Mouse (Mus musculus) intestine, postnatal 0 days (tissue): ENCODE data around the gene Evx2. TPM values are rescaled to one million over a fixed set of nuclear protein-coding genes. Genes with fewer than 3 reads are reported as not detected.

Source experiments
- ATAC-seq: fragments of 200-750 bp; cut with Nextera tagmentation; 2 replicates; pipeline ENCODE4 v1.8.0; 2017; ENCODE audit warnings: mild to moderate bottlenecking, moderate TSS enrichment, moderate library complexity
- H3K27ac ChIP-seq: fragments of 300-500 bp; sonication (generic); 2 replicates; pipeline ENCODE4 v1.5.1; 2014; ENCODE audit warnings: mild to moderate bottlenecking, low read depth, low read length, moderate library complexity
- H3K27me3 ChIP-seq: fragments of 300-500 bp; sonication (generic); replicated peaks from 2 replicates; pipeline ENCODE4 v1.6.1; 2014; ENCODE audit warnings: low read length, mixed read lengths; ENCODE audit not compliant: control insufficient read depth, insufficient read depth
- H3K36me3 ChIP-seq: fragments of 300-500 bp; sonication (generic); 2 replicates; pipeline ENCODE4 v1.6.1; 2014; ENCODE audit warnings: mild to moderate bottlenecking, moderate library complexity; ENCODE audit not compliant: control insufficient read depth, insufficient read depth
- H3K4me1 ChIP-seq: fragments of 300-500 bp; sonication (generic); replicated peaks from 2 replicates; pipeline ENCODE4 v1.6.1; 2014; ENCODE audit warnings: antibody characterized with exemption, low read length, mixed read lengths; ENCODE audit not compliant: control insufficient read depth, insufficient read depth
- H3K4me2 ChIP-seq: fragments of 300-500 bp; sonication (generic); replicated peaks from 2 replicates; pipeline ENCODE4 v1.6.1; 2014; ENCODE audit warnings: low read depth, mild to moderate bottlenecking, moderate library complexity
- H3K4me3 ChIP-seq: fragments of 300-500 bp; sonication (generic); 2 replicates; pipeline ENCODE4 v1.5.1; 2014; ENCODE audit warnings: low read depth, low read length
- H3K9ac ChIP-seq: fragments of 300-500 bp; sonication (generic); 2 replicates; pipeline ENCODE4 v1.6.1; 2014; ENCODE audit warnings: mild to moderate bottlenecking, low read depth, low read length
- H3K9me3 ChIP-seq: fragments of 300-500 bp; sonication (generic); 2 replicates; pipeline ENCODE4 v1.6.1; 2016; ENCODE audit warnings: mixed run types; ENCODE audit not compliant: control insufficient read depth
- CTCF ChIP-seq: sonication (generic); IDR thresholded peaks from 2 replicates; pipeline ENCODE4 v1.5.1; 2016; ENCODE audit warnings: low read depth, mild to moderate bottlenecking, control low read depth, antibody characterized with exemption, moderate library complexity
- WGBS: fragments of 180-500 bp; shearing (Covaris S2); extraction: QIAGEN DNeasy Blood & Tissue Kit; methylation state at CpG from one replicate; pipeline ENCODE4 v1.1.7; 2014; 5-methylcytosine and 5-hydroxymethylcytosine counted together
- polyA plus RNA-seq: library from polyadenylated mRNA; unstranded; fragments of >200 nt; fragmentation: Nextera tagmentation; extraction: Ambion mirVana; gene quantifications from 2 replicates; pipeline ENCODE4 v1.2.1, GENCODE M21; 2015

Evx2 gene
- polyA plus RNA-seq, 1 experiment from 2014 or later, result not detected

DNA sequence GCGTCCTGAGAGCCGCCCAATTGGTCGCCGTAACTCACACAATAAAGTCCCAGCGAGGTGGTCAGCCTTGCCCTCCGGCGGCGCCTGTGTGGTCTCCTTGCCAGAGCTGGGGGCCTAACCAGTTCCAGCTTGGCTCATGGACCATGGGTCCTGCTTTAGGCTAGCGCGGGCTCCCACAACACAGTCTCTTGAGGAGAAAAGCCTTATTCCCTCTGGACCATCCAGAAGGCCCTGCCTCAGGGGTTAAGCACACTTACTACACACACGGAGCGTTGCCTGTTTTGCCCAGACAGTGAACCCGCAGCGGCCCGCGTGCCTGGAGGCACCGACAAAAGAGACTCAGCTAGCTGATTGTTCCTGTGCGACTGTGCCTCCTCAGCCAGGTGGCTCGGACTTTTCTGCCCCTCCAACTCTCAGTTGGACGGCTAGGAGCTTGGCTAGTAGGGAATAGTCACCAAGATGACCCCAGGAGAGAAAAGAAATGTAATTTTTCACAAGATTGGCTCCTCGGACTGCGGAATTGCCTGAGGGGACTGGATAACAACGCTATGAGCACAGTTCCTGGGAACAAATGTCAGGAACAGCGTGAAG lies 14.6 kb upstream of the Evx2 start:
- Histone ChIP-seq H3K9ac (no peak overlapping the region), H3K27ac (no peak overlapping the region), H3K4me3 (no peak overlapping the region), H3K9me3 (no peaks in the 10 kb centered on the region), H3K4me1 (no peaks in the 10 kb centered on the region), H3K36me3 (no peaks in the 10 kb centered on the region), H3K4me2 (no peak overlapping the region), H3K27me3 (peaks cover 99% of the 10 kb centered on the region)
- TF ChIP-seq CTCF, result no peak
- no peak for ATAC-seq
- 5% methylated on average over 24 of the region's 24 CpGs for WGBS

DNA sequence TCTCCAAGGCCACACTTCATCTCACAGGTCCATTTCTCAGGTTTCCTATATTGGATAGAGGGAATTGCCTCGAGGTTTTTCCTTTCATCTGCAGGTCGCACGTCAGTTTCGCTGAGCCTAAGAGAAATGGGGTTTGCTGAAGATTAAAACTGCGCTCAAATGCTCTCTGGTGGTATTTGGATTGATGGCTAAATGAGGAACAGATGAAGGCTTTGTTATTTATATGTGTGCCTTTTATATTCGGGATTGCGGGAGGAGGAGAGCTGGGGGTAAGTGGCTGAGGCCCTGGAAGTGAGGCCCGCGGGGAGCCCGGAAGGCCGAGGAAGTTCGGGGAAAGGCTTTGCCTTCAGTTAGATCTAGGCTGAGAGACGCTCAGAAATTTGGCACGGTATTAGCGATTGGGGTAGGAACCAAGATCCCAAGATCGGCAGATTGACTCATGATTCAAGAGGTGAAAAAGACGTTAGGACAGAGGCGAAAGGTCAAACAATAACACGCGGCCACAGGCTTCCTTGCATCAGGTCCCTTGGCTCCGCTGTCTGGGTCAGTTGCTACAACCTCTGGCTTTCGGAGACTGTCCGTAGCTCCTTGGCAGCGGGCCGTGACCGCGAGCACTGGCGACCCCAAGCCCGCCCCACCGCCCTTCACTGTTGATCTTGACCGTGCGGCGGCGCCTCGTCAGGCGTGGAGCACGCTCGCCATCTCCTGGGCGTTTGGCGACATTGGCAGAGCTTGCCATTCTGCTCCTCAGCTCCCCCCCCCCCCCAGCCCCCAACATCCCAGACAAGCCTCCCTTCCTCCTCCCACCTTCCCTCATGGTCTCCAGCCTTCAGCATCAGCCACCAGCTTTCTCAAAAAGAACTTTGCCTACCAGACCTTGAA lies 13.4 kb upstream of the Evx2 start:
- Histone ChIP-seq H3K9ac (no peak overlapping the region), H3K4me2 (peak overlapping the region; percentile 58), H3K9me3 (no peaks in the 10 kb centered on the region), H3K4me1 (0 out of 2 replicates have a peak, but pooled peaks cover 3% of the 10 kb centered on the region), H3K27ac (no peak overlapping the region), H3K36me3 (no peaks in the 10 kb centered on the region), H3K4me3 (peak overlapping the region; percentile 38), H3K27me3 (peaks cover 99% of the 10 kb centered on the region)
- 6% methylated on average over 39 of the region's 40 CpGs for WGBS
- no peak for ATAC-seq
- TF ChIP-seq CTCF, result peak; percentile 86

DNA sequence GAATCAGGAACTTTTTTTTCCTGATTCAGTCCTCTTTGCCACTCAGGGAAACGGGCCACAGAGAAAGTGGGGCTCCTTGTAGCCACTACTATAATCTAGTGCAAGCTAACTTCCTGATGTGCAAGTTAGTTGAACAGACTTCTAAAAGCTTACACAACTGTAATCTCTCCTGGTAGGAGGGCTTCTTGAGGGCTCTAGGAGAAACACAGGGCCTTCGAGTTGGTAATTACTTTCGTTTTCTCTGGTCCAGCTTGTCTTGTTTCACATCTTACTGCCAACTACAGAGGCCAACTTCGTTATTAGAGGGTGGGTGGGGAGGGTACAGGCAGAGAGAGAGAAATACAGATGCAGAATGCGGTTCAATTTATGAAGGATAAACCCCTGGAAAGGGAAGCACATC lies 12.5 kb upstream of the Evx2 start:
- TF ChIP-seq CTCF, result no peak
- H3K4me1 ChIP-seq, result 0 out of 2 replicates have a peak, but pooled peaks cover 3% of the 10 kb centered on the region
- H3K36me3 ChIP-seq, result no peaks in the 10 kb centered on the region
- H3K9ac ChIP-seq, result no peak overlapping the region
- no peak overlapping the region for H3K27ac ChIP-seq
- H3K9me3 ChIP-seq, result no peaks in the 10 kb centered on the region
- peak overlapping the region; percentile 33 for H3K4me2 ChIP-seq
- peaks cover 99% of the 10 kb centered on the region for H3K27me3 ChIP-seq
- ATAC-seq, result no peak
- WGBS, result 13% methylated on average over 5 of the region's 5 CpGs
- peak overlapping the region; percentile 38; the same call in 1 of the 2 replicates for H3K4me3 ChIP-seq

GRCm38 (mm10) chr2:74670632-74671188 lies 11.4 kb upstream of the Evx2 start:
- no peak overlapping the region for H3K4me3 ChIP-seq
- TF ChIP-seq CTCF, result no peak
- no peak overlapping the region for H3K9ac ChIP-seq
- H3K4me1 ChIP-seq, result 0 out of 2 replicates have a peak, but pooled peaks cover 3% of the 10 kb centered on the region
- no peaks in the 10 kb centered on the region for H3K9me3 ChIP-seq
- H3K36me3 ChIP-seq, result no peaks in the 10 kb centered on the region
- peaks cover 97% of the 10 kb centered on the region for H3K27me3 ChIP-seq
- H3K4me2 ChIP-seq, result no peak overlapping the region
- WGBS, result 5% methylated on average over 3 of the region's 3 CpGs
- ATAC-seq, result no peak
- no peak overlapping the region for H3K27ac ChIP-seq

GRCm38 (mm10) chr2:74669650-74670235 lies 10.4 kb upstream of the Evx2 start:
- Histone ChIP-seq H3K9ac (no peak overlapping the region), H3K4me1 (0 out of 2 replicates have a peak, but pooled peaks cover 3% of the 10 kb centered on the region), H3K4me2 (no peak overlapping the region), H3K27me3 (peaks cover 96% of the 10 kb centered on the region), H3K9me3 (no peaks in the 10 kb centered on the region), H3K36me3 (no peaks in the 10 kb centered on the region), H3K4me3 (no peak overlapping the region), H3K27ac (no peak overlapping the region)
- ATAC-seq, result no peak
- 2% methylated on average over 14 of the region's 14 CpGs for WGBS
- no peak for TF ChIP-seq CTCF

DNA sequence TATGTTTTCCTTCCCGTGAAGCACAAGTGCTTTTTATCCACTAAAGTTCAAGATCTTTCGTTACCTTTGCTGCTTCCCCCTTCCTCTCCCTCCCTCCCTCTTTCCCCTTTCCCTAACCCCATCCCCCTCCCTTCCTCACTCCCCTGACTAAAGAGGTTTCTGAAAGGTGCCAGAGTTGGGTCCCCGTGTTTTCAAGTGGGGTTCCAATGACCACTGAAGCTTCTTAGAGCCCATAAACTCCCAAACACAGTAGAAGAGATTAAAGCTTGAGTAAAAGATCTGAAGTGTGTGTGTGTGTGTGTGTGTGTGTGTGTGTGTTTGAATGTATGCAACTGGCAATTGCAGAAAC lies 9.8 kb upstream of the Evx2 start:
- Histone ChIP-seq H3K4me1 (0 out of 2 replicates have a peak, but pooled peaks cover 3% of the 10 kb centered on the region), H3K27me3 (peaks cover 96% of the 10 kb centered on the region), H3K27ac (no peak overlapping the region), H3K4me2 (no peak overlapping the region), H3K4me3 (no peak overlapping the region), H3K9ac (no peak overlapping the region), H3K9me3 (no peaks in the 10 kb centered on the region), H3K36me3 (no peaks in the 10 kb centered on the region)
- no peak for ATAC-seq
- 1% methylated on average over 3 of the region's 3 CpGs for WGBS
- TF ChIP-seq CTCF, result no peak
